Mouse (Mus musculus) ES-E14 (cell line): ENCODE measurements around the gene Sdf4. TPM values are rescaled to one million over a fixed set of nuclear protein-coding genes. Genes with fewer than 3 reads are reported as not detected.

Source experiments
- DNase-seq: peaks from one replicate; pipeline ENCODE4 v3.0.0-alpha.2; 2013; ENCODE audit warnings: low read depth, low spot score
- H3K27ac ChIP-seq: 2 replicates; pipeline ENCODE4 v1.5.1; 2012; ENCODE audit warnings: low read depth, mild to moderate bottlenecking, low read length, moderate library complexity, mixed read lengths; ENCODE audit not compliant: poor library complexity, insufficient read depth, severe bottlenecking
- H3K36me3 ChIP-seq: 2 replicates; pipeline ENCODE4 v1.6.1; 2012; ENCODE audit warnings: mild to moderate bottlenecking, low read length, moderate library complexity, mixed read lengths; ENCODE audit not compliant: control insufficient read depth, poor library complexity, insufficient read depth, severe bottlenecking
- H3K4me1 ChIP-seq, 2 experiments: fragments of 150-350 bp in 1 of 2; sonication (generic) in 1 of 2; 2 replicates each; pipeline ENCODE4 v1.6.1; 2012; ENCODE audit warnings: low read length in 2 of 2, mild to moderate bottlenecking in 1 of 2, mixed read lengths in 1 of 2; ENCODE audit not compliant: control insufficient read depth in 2 of 2, insufficient read depth in 2 of 2, poor library complexity in 1 of 2
- H3K4me3 ChIP-seq, 2 experiments: fragments of 150-350 bp in 1 of 2; sonication (generic) in 1 of 2; 2 replicates each; pipeline ENCODE4 v1.5.1; 2012; ENCODE audit warnings: low read length in 2 of 2, low read depth in 1 of 2, mild to moderate bottlenecking in 1 of 2, mixed read lengths in 1 of 2; ENCODE audit not compliant: insufficient read depth in 1 of 2, poor library complexity in 1 of 2, severe bottlenecking in 1 of 2
- H3K9ac ChIP-seq: 2 replicates; pipeline ENCODE4 v1.6.1; 2012; ENCODE audit warnings: low read depth, mild to moderate bottlenecking, low read length, mixed read lengths; ENCODE audit not compliant: poor library complexity, insufficient read depth, severe bottlenecking
- H3K9me3 ChIP-seq: fragments of 150-350 bp; sonication (generic); 2 replicates; pipeline ENCODE4 v1.6.1; 2012; ENCODE audit warnings: low read depth, mild to moderate bottlenecking, low read length; ENCODE audit not compliant: control insufficient read depth, insufficient read depth
- CHD2 ChIP-seq: IDR thresholded peaks from 2 replicates; pipeline ENCODE4 v1.6.1; 2014; ENCODE audit warnings: mild to moderate bottlenecking, low read depth, low read length, inconsistent platforms
- HCFC1 ChIP-seq: IDR thresholded peaks from 2 replicates; pipeline ENCODE4 v1.6.1; 2012; ENCODE audit warnings: low read length, inconsistent platforms, borderline replicate concordance; ENCODE audit not compliant: insufficient read depth
- MAFK ChIP-seq: IDR thresholded peaks from 2 replicates; pipeline ENCODE4 v1.6.1; 2014; ENCODE audit warnings: mild to moderate bottlenecking, low read depth, low read length, inconsistent platforms; ENCODE audit not compliant: insufficient read depth
- ZC3H11A ChIP-seq: IDR thresholded peaks from 2 replicates; pipeline ENCODE4 v1.6.1; 2012; ENCODE audit warnings: low read depth, mild to moderate bottlenecking, inconsistent platforms, low read length, borderline replicate concordance
- ZNF384 ChIP-seq: IDR thresholded peaks from 2 replicates; pipeline ENCODE4 v1.6.1; 2012; ENCODE audit warnings: low read depth, low read length, inconsistent platforms
- in situ Hi-C, 2 experiments: fragments of 600-800 bp; cut with MboI; formaldehyde crosslinking; loops; one replicate each; pipeline ENCODE4 v1.15.1; 2025; ENCODE audit warnings: low sequenced_read_pairs in 2 of 2, inconsistent platforms in 1 of 2; ENCODE audit not compliant: unreplicated experiment in 2 of 2
- total RNA-seq: library from RNA; depleted of rRNA; stranded (reverse); fragments of 300-350 nt; gene quantifications from 2 replicates; pipeline ENCODE4 v1.2.3, GENCODE M21; 2012

Gene Sdf4
- total RNA-seq, 1 experiment = 176 TPM

DNA sequence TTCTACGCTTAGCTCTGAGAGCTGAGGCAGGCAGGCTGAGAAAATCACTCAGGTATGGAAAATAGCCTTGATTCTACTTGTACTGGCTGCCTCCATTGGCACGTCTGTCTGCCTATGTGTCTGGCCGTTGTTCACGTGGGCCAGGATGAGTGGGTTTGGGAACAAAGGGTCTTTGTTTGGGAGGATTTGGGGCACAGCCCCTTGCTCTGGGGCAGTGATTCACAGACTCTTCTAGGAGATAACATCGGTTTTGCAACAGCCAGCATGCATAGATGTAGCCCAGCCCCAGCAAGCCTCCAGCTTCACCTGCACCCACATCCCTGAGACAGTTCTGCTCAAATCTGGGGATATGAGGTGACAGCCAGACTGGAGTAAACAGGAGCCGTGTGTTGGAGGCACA, 20.0 kb upstream of the Sdf4 start:
- DNase-seq = no peak
- no peak overlapping the region for H3K4me3 ChIP-seq
- no peak for TF ChIP-seq MAFK
- no peak for TF ChIP-seq CHD2
- TF ChIP-seq HCFC1 = no peak
- TF ChIP-seq ZC3H11A = no peak
- no peak for TF ChIP-seq ZNF384
- H3K27ac ChIP-seq = no peak overlapping the region
- no peaks in the 10 kb centered on the region for H3K36me3 ChIP-seq
- H3K4me1 ChIP-seq = peaks cover 0 to 4% of the 10 kb centered on the region in 2 experiments; a peak in 1 of 4 replicates
- H3K9ac ChIP-seq = no peak overlapping the region
- in situ Hi-C loops = no loop called here
- no peaks in the 10 kb centered on the region for H3K9me3 ChIP-seq

DNA sequence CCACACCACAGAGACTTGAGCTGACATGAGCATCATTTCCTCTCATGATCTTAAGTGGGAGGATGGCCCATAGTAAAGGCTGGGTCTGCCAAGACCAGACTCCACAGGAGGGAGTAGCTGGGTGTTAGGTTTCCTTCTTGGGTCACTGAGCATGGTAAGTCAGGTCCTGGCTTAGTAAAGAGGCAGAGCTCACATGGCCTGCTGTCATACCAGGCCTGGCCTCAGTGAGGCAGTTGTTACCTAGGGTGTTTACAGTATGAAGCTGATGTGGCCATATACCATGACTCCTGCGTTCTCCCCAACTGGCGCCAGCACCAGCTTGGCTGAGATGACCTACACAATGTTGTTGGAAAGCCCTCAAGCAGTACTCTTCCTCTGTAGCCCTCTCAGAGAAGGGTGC, 19.4 kb upstream of the Sdf4 start:
- TF ChIP-seq CHD2 = no peak
- TF ChIP-seq ZC3H11A = no peak
- no peak for TF ChIP-seq MAFK
- no peak for TF ChIP-seq ZNF384
- no peak for TF ChIP-seq HCFC1
- no peaks in the 10 kb centered on the region for H3K9me3 ChIP-seq
- peaks cover 0 to 4% of the 10 kb centered on the region in 2 experiments; a peak in 1 of 4 replicates for H3K4me1 ChIP-seq
- no peak overlapping the region for H3K4me3 ChIP-seq
- in situ Hi-C loops = no loop called here
- H3K9ac ChIP-seq = no peak overlapping the region
- no peak overlapping the region for H3K27ac ChIP-seq
- no peak for DNase-seq
- no peaks in the 10 kb centered on the region for H3K36me3 ChIP-seq

DNA sequence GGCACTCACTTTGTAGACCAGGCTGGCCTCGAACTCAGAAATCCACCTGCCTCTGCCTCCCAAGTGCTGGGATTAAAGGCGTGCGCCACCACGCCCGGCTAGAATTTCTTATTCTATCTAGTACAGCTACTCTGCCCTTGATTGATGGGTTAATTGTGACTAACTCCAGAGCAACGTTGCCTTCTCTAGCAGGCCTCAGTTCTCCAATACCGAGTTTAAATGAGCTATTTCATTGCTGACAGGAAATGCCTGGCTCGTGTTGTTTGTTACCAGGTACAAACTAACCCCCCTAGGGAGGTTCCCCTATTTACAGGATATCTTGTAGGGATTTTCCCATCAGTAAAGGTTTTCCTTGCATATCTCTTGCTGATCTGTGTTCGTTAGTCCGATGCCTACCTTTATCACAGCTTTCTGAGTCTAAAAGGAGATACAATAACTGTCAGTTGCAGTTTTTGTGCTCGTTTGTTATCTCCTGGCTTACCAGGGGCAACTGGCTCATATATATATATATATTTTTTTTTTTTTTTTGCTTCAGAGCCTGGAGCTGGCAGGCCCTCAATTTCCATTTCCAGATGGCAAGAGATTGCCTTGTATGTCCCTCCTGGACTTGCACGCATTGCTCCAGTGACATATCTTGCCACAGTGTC, 11.1 kb upstream of the Sdf4 start:
- H3K27ac ChIP-seq = no peak overlapping the region
- no peak for DNase-seq
- H3K9ac ChIP-seq = no peak overlapping the region
- H3K9me3 ChIP-seq = no peaks in the 10 kb centered on the region
- peaks cover 0 to 3% of the 10 kb centered on the region in 2 experiments; a peak in 1 of 4 replicates for H3K4me1 ChIP-seq
- H3K36me3 ChIP-seq = no peaks in the 10 kb centered on the region
- no peak for TF ChIP-seq MAFK
- TF ChIP-seq HCFC1 = no peak
- TF ChIP-seq ZNF384 = no peak
- in situ Hi-C loops = no loop called here
- H3K4me3 ChIP-seq = no peak overlapping the region

DNA sequence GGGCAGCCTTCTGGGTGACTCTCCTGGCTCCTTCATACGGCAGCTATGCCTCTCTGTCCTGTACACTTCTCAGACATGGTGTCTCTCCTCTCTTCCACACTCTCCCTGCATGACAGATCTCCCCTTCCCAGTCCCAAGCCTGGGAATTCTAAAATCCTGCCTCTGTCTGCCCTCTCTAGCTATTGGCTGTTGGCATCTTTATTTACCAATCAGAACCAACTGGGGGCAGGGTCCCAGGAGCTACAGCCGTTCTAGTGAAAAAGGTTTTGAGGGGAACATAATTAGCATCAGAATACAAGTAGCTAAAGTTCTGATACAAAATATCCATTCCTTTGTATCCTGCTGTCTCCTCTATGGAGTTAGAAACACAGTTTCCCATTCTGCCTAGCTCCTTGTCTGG, 8.9 kb upstream of the Sdf4 start:
- no peaks in the 10 kb centered on the region for H3K36me3 ChIP-seq
- no peak for TF ChIP-seq HCFC1
- TF ChIP-seq ZNF384 = no peak
- TF ChIP-seq MAFK = no peak
- TF ChIP-seq CHD2 = no peak
- no peak for TF ChIP-seq ZC3H11A
- in situ Hi-C loops = no loop called here
- H3K9me3 ChIP-seq = no peaks in the 10 kb centered on the region
- peak; percentile 36 for DNase-seq
- no peak overlapping the region for H3K4me3 ChIP-seq
- H3K9ac ChIP-seq = no peak overlapping the region
- H3K4me1 ChIP-seq = peaks cover 0 to 3% of the 10 kb centered on the region in 2 experiments; a peak in 1 of 4 replicates
- no peak overlapping the region for H3K27ac ChIP-seq

DNA sequence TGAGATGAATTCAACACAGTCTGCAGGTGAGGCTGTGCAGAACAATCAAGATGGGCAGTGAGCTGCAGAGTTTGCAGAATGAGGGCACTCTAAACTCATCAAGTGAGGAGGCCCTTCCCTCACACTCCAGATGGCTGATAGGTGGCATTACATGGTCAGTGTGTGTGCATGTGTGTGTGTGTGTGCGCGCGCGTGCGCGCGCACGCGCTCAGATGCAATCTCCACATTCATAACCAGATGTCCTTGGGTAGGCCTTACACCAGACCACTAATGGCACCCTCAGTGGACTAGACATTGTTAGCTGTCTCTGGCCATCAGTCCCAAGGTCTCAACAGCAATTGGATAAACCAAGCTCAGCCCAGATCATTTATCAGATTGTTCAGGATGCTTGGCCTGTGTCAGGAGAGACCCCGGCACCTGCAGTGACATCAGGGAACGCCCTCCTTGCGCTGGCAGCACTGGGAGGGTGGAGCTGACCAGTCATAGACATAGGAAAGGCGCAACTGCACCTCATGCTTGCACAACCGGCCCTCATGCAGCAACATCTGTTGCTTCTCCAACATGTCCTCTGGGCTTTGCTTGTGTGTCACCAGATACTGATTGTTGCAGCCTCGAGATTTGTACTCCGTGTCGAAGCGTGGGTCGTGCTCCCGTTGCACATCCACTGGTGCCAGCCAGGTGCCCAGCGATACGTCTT, 1.3 kb upstream of the Sdf4 start:
- Histone ChIP-seq H3K9me3 (no peaks in the 10 kb centered on the region), H3K9ac (peak overlapping the region; percentile 96), H3K36me3 (peaks cover 2% of the 10 kb centered on the region; the same call in 1 of the 2 replicates), H3K27ac (0 out of 2 replicates have a peak overlapping the region, but pooled peaks have one; percentile 94), H3K4me3 (peak overlapping the region; percentile 88), H3K4me1 (peaks cover 3 to 8% of the 10 kb centered on the region in 2 experiments; a peak in 3 of 4 replicates)
- TF ChIP-seq MAFK (no peak), CHD2 (no peak), ZNF384 (no peak), ZC3H11A (no peak), HCFC1 (no peak)
- DNase-seq = no peak
- in situ Hi-C loops = no loop called here
